Mouse (Mus musculus): ENCODE data around the gene Nagk. TPM values are rescaled to one million over a fixed set of nuclear protein-coding genes. Genes with fewer than 3 reads are reported as not detected.
"Not testable (repeated sequence)": the region's sequence is repeated elsewhere in the genome, so short reads cannot be mapped to it uniquely, and the experiment has no call there.

Gene Nagk
- polyA plus RNA-seq, 1 experiment = 22.2 TPM

GRCm38 (mm10) chr6:83788554-83788953, 6.2 kb upstream of the Nagk start:
- TF ChIP-seq POLR2A (IDR thresholded peaks at IDR 0.05; ENCODE audit: borderline replicate concordance, insufficient read depth, low read length) (no peak), CTCF (IDR thresholded peaks at IDR 0.05; ENCODE audit: borderline replicate concordance, insufficient read depth, low read depth, low read length) (no peak)
- H3K27me3 ChIP-seq (ENCODE audit: control insufficient read depth, insufficient read depth, low read length) = no peaks in the 10 kb centered on the region
- H3K4me3 ChIP-seq (replicated peaks; ENCODE audit: insufficient read depth, low read depth, low read length) = no peak overlapping the region
- no peak for DNase-seq
- H3K4me1 ChIP-seq (ENCODE audit: control insufficient read depth, insufficient read depth, low read length) = no peaks in the 10 kb centered on the region; the same call in 1 of the 2 replicates
- WGBS = 40% methylated on average over 7 of the region's 7 CpGs
- H3K27ac ChIP-seq (ENCODE audit: insufficient read depth, low read length) = no peak overlapping the region

DNA sequence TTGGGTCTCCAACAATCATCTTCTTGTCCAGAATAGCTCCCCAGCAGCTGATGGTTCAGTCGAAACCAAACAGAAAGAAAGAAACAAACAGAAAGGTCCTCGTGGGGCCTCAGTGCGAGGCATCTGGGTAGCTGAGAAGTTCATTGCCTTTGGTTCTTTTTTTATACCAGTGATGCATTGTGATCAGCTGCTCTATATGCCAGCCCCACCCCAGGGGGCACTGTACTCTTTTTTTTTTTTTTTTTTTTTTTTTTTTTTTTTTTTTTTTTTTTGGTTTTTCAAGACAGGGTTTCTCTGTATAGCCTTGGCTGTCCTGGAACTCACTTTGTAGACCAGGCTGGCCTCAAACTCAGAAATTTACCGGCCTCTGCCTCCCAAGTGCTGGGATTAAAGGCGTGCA, 4.2 kb upstream of the Nagk start:
- not testable (repeated sequence) for H3K4me1 ChIP-seq (ENCODE audit: control insufficient read depth, insufficient read depth, low read length); H3K4me3 ChIP-seq (replicated peaks; ENCODE audit: insufficient read depth, low read depth, low read length); DNase-seq; H3K27me3 ChIP-seq (ENCODE audit: control insufficient read depth, insufficient read depth, low read length); H3K27ac ChIP-seq (ENCODE audit: insufficient read depth, low read length)
- 83% methylated on average over 5 of the region's 5 CpGs for WGBS

DNA sequence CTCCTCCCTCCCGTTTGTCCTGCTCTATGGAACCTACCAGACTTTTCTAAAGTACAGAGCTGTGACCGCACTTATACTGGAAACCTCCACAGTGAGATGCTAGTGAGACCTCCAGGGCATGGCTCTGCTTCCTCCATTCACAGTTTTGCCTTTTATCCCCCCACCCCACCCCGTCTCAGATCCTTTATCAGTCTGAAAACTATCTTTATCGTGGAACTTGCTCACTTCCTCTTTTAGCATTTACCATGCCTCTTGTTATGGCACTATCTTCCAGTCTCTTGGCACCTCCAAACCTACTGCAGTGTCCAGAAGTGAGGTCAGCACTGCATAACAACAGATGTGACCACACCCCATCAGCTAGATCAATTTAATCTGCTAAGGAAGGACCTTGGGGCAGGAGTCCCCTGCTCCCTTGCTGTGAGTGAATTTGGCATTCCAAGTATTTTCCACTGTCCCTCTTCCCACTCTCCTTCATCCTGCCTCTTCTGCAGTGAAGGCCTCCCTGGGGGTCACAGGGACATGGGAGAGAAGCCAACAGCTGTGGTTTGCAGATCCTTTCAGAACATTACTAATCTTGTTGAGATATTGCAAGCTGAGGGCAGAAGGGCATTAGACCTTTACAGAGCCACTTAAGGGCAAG, 3.4 kb upstream of the Nagk start:
- Histone ChIP-seq H3K4me1 (ENCODE audit: control insufficient read depth, insufficient read depth, low read length) (peaks cover 5% of the 10 kb centered on the region; the same call in 1 of the 2 replicates), H3K27ac (ENCODE audit: insufficient read depth, low read length) (no peak overlapping the region), H3K27me3 (ENCODE audit: control insufficient read depth, insufficient read depth, low read length) (no peaks in the 10 kb centered on the region), H3K4me3 (replicated peaks; ENCODE audit: insufficient read depth, low read depth, low read length) (no peak overlapping the region)
- WGBS = 77% methylated on average over 4 of the region's 4 CpGs
- no peak for DNase-seq
- TF ChIP-seq CTCF (IDR thresholded peaks at IDR 0.05; ENCODE audit: borderline replicate concordance, insufficient read depth, low read depth, low read length) (no peak), POLR2A (IDR thresholded peaks at IDR 0.05; ENCODE audit: borderline replicate concordance, insufficient read depth, low read length) (no peak)

DNA sequence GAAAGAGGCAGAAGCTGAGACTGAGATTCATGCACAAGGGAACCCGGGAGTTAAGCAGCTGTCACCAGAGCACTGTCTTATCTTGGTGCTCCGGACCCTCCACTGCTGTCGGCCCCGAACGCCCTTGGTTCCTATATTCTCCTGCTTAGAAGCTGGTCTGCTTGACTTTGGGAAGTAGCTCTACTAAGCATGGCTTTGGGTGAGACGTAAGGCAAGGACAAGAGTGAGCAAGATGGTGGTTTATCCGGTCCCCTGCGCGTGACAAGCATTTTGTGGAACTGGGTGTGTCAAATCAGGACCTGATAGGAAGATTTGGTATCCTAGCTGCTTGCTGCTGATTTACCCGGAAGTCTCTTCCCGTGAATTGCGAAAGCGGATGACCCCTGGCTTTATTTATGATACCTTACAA, 714 bp downstream of the Nagk start:
- no peak for TF ChIP-seq POLR2A (IDR thresholded peaks at IDR 0.05; ENCODE audit: borderline replicate concordance, insufficient read depth, low read length)
- no peak for TF ChIP-seq CTCF (IDR thresholded peaks at IDR 0.05; ENCODE audit: borderline replicate concordance, insufficient read depth, low read depth, low read length)
- WGBS = 6% methylated on average over 13 of the region's 13 CpGs
- Histone ChIP-seq H3K27me3 (ENCODE audit: control insufficient read depth, insufficient read depth, low read length) (no peaks in the 10 kb centered on the region), H3K27ac (ENCODE audit: insufficient read depth, low read length) (no peak overlapping the region), H3K4me1 (ENCODE audit: control insufficient read depth, insufficient read depth, low read length) (peaks cover 5% of the 10 kb centered on the region; the same call in 1 of the 2 replicates), H3K4me3 (replicated peaks; ENCODE audit: insufficient read depth, low read depth, low read length) (peak overlapping the region; percentile 89)
- no peak for DNase-seq

GRCm38 (mm10) chr6:83796686-83797085, 1.9 kb downstream of the Nagk start:
- Histone ChIP-seq H3K27ac (ENCODE audit: insufficient read depth, low read length) (no peak overlapping the region), H3K27me3 (ENCODE audit: control insufficient read depth, insufficient read depth, low read length) (no peaks in the 10 kb centered on the region), H3K4me3 (replicated peaks; ENCODE audit: insufficient read depth, low read depth, low read length) (no peak overlapping the region), H3K4me1 (ENCODE audit: control insufficient read depth, insufficient read depth, low read length) (peaks cover 5% of the 10 kb centered on the region)
- DNase-seq = no peak
- WGBS = 46% methylated on average over 3 of the region's 3 CpGs
- no peak for TF ChIP-seq CTCF (IDR thresholded peaks at IDR 0.05; ENCODE audit: borderline replicate concordance, insufficient read depth, low read depth, low read length)
- TF ChIP-seq POLR2A (IDR thresholded peaks at IDR 0.05; ENCODE audit: borderline replicate concordance, insufficient read depth, low read length) = no peak

DNA sequence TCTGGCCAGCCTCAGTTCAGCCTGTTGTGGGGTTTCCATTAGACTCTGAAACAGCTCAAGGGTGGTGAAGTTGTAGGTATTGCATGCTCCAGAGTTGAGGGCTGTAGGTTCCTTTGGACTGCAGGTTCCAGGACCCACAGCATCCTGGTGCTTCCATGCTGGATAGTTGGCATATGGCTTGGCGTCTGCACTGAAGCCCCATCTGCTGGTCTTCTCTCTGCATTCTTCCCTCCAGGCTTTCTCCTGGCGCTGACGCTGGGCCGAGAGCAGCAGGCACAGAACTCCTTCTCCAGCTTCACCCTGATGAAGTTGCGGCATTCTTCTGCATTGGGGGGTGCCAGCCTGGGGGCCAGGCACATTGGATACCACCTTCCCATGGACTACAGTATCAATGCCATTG, 7.3 kb downstream of the Nagk start:
- Histone ChIP-seq H3K4me1 (ENCODE audit: control insufficient read depth, insufficient read depth, low read length) (peaks cover 3% of the 10 kb centered on the region), H3K27me3 (ENCODE audit: control insufficient read depth, insufficient read depth, low read length) (no peaks in the 10 kb centered on the region), H3K27ac (ENCODE audit: insufficient read depth, low read length) (no peak overlapping the region), H3K4me3 (replicated peaks; ENCODE audit: insufficient read depth, low read depth, low read length) (no peak overlapping the region)
- WGBS = 13% methylated on average over 5 of the region's 5 CpGs
- DNase-seq = peak; percentile 44 to 58
- TF ChIP-seq POLR2A (IDR thresholded peaks at IDR 0.05; ENCODE audit: borderline replicate concordance, insufficient read depth, low read length) (no peak), CTCF (IDR thresholded peaks at IDR 0.05; ENCODE audit: borderline replicate concordance, insufficient read depth, low read depth, low read length) (peak; percentile 15; the same call in 1 of the 2 replicates)

- peaks cover 6% of the 10 kb centered on the region for H3K4me1 ChIP-seq (ENCODE audit: control insufficient read depth, insufficient read depth, low read length)
- TF ChIP-seq POLR2A (IDR thresholded peaks at IDR 0.05; ENCODE audit: borderline replicate concordance, insufficient read depth, low read length) (no peak), CTCF (IDR thresholded peaks at IDR 0.05; ENCODE audit: borderline replicate concordance, insufficient read depth, low read depth, low read length) (no peak)
- no peak overlapping the region for H3K27ac ChIP-seq (ENCODE audit: insufficient read depth, low read length)
- 91% methylated on average over 3 of the region's 3 CpGs for WGBS
- H3K4me3 ChIP-seq (replicated peaks; ENCODE audit: insufficient read depth, low read depth, low read length) = no peak overlapping the region
- no peaks in the 10 kb centered on the region for H3K27me3 ChIP-seq (ENCODE audit: control insufficient read depth, insufficient read depth, low read length)
- DNase-seq = no peak
These were observed 8.1 kb downstream of the Nagk start for GRCm38 (mm10) chr6:83802846-83803245.

DNA sequence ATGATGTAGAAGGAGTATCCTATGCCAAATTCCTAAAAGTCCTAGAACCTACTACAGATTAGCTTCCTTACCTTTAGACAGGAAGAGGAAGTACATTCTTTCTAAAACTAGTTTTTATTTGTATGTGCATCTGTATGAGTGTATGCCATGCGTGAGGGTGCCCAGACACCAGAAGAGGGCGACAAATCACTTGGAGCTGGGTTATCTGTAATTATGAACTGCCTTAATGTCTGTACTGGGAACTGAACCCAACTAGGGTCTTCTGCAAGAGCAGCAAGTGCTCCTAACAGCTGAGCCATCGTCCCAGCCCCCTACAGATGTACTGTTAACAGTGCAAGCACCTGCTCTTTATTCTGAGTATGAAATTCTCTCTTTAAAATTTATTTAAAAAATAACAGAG, 21.0 kb downstream of the Nagk start:
- no peak overlapping the region for H3K4me3 ChIP-seq (replicated peaks; ENCODE audit: insufficient read depth, low read depth, low read length)
- no peaks in the 10 kb centered on the region for H3K4me1 ChIP-seq (ENCODE audit: control insufficient read depth, insufficient read depth, low read length)
- TF ChIP-seq POLR2A (IDR thresholded peaks at IDR 0.05; ENCODE audit: borderline replicate concordance, insufficient read depth, low read length) = no peak
- no peak for TF ChIP-seq CTCF (IDR thresholded peaks at IDR 0.05; ENCODE audit: borderline replicate concordance, insufficient read depth, low read depth, low read length)
- WGBS = 97% methylated on average over 3 of the region's 3 CpGs
- no peaks in the 10 kb centered on the region for H3K27me3 ChIP-seq (ENCODE audit: control insufficient read depth, insufficient read depth, low read length)
- H3K27ac ChIP-seq (ENCODE audit: insufficient read depth, low read length) = no peak overlapping the region
- no peak for DNase-seq

Measured in cerebellum, adult 2 months (tissue).